Mouse (Mus musculus) spleen, adult 2 months (tissue): Measurements from ENCODE around the gene Pabpc6. TPM values are rescaled to one million over a fixed set of nuclear protein-coding genes. Genes with fewer than 3 reads are reported as not detected.

ENCODE experiments used
- DNase-seq, 2 experiments: peaks; one replicate each; pipeline versions ENCODE4 v3.0.0 to v3.0.0-alpha.2; 2012 to 2021; ENCODE audit warnings: low spot score in 2 of 2, low read depth in 1 of 2
- H3K27ac ChIP-seq: fragments of 200-500 bp; 2 replicates; pipeline ENCODE4 v1.5.1; 2012; ENCODE audit warnings: low read length, inconsistent platforms; ENCODE audit not compliant: insufficient read depth
- H3K27me3 ChIP-seq: fragments of 200-500 bp; 2 replicates; pipeline ENCODE4 v1.6.1; 2012; ENCODE audit warnings: mild to moderate bottlenecking, moderate library complexity, low read length, inconsistent platforms; ENCODE audit not compliant: control insufficient read depth, insufficient read depth
- H3K36me3 ChIP-seq: fragments of 200-500 bp; 2 replicates; pipeline ENCODE4 v1.6.1; 2012; ENCODE audit warnings: mild to moderate bottlenecking, low read length, inconsistent platforms; ENCODE audit not compliant: control insufficient read depth, insufficient read depth
- H3K4me1 ChIP-seq: fragments of 200-500 bp; 2 replicates; pipeline ENCODE4 v1.6.1; 2011; ENCODE audit warnings: inconsistent platforms; ENCODE audit not compliant: control insufficient read depth, insufficient read depth, insufficient read length
- H3K4me3 ChIP-seq: fragments of 200-500 bp; 2 replicates; pipeline ENCODE4 v1.5.1; 2011; ENCODE audit warnings: mild to moderate bottlenecking, inconsistent platforms; ENCODE audit not compliant: insufficient read depth, insufficient read length; ENCODE audit errors: extremely low read depth
- CTCF ChIP-seq: fragments of 200-500 bp; IDR thresholded peaks from 2 replicates; pipeline ENCODE4 v1.5.1; 2011; ENCODE audit warnings: mild to moderate bottlenecking, inconsistent platforms; ENCODE audit not compliant: insufficient read depth, insufficient read length, insufficient replicate concordance; ENCODE audit errors: extremely low read depth
- POLR2A ChIP-seq: fragments of 200-500 bp; IDR thresholded peaks from 2 replicates; pipeline ENCODE4 v1.6.1; 2011; ENCODE audit warnings: low read depth, low read length, inconsistent platforms
- WGBS: fragments of 180-500 bp; shearing (Covaris S2); methylation state at CpG from one replicate; pipeline ENCODE4 v1.1.7; 2018; 5-methylcytosine and 5-hydroxymethylcytosine counted together
- polyA plus RNA-seq: library from polyadenylated mRNA; depleted of rRNA; stranded (reverse); fragments of >200 nt; gene quantifications from 2 replicates; pipeline ENCODE4 v1.2.3, GENCODE M21; 2012; rRNA removed

Pabpc6 gene
- polyA plus RNA-seq, 1 experiment = not detected

- 41% methylated on average over 16 of the region's 16 CpGs for WGBS
- Histone ChIP-seq H3K4me1 (no peaks in the 10 kb centered on the region), H3K27me3 (no peaks in the 10 kb centered on the region), H3K4me3 (no peak overlapping the region), H3K36me3 (no peaks in the 10 kb centered on the region), H3K27ac (no peak overlapping the region)
- no peak for DNase-seq
- TF ChIP-seq POLR2A = no peak
- TF ChIP-seq CTCF = no peak
These were observed 36.8 kb downstream of the Pabpc6 start for GRCm38 (mm10) chr17:9632579-9633252.

GRCm38 (mm10) chr17:9632140-9632539, 37.4 kb downstream of the Pabpc6 start:
- no peak for TF ChIP-seq CTCF
- no peak for TF ChIP-seq POLR2A
- Histone ChIP-seq H3K4me1 (no peaks in the 10 kb centered on the region), H3K4me3 (no peak overlapping the region), H3K27me3 (no peaks in the 10 kb centered on the region), H3K36me3 (no peaks in the 10 kb centered on the region), H3K27ac (no peak overlapping the region)
- WGBS = 61% methylated on average over 5 of the region's 5 CpGs
- no peak for DNase-seq

- no peaks in the 10 kb centered on the region for H3K27me3 ChIP-seq
- H3K27ac ChIP-seq = no peak overlapping the region
- TF ChIP-seq CTCF (no peak), POLR2A (no peak)
- H3K4me3 ChIP-seq = no peak overlapping the region
- DNase-seq = no peak
- no peaks in the 10 kb centered on the region for H3K4me1 ChIP-seq
- no peaks in the 10 kb centered on the region for H3K36me3 ChIP-seq
- 87% methylated on average over 1 of the region's 1 CpGs for WGBS
These were observed 38.4 kb downstream of the Pabpc6 start for GRCm38 (mm10) chr17:9631081-9631480.

GRCm38 (mm10) chr17:9627011-9627410, 42.5 kb downstream of the Pabpc6 start:
- TF ChIP-seq POLR2A (no peak), CTCF (no peak)
- H3K27ac ChIP-seq = no peak overlapping the region

More at GRCm38 (mm10) chr17:9627011-9627410, 42.5 kb downstream of the Pabpc6 start:
- Histone ChIP-seq H3K27me3 (no peaks in the 10 kb centered on the region), H3K36me3 (no peaks in the 10 kb centered on the region), H3K4me1 (no peaks in the 10 kb centered on the region), H3K4me3 (no peak overlapping the region)
- DNase-seq = no peak

Other genes with a start within 250 kb of the Pabpc6 start
- not detected in 2 replicates for gene Gm17728, start 247.7 kb downstream of the Pabpc6 start, polyA plus RNA-seq